Mouse (Mus musculus) MEL (cell line): Measurements from ENCODE around the gene Sppl3. TPM values are rescaled to one million over a fixed set of nuclear protein-coding genes. Genes with fewer than 3 reads are reported as not detected.

ENCODE experiments used
- DNase-seq: peaks from one replicate; pipeline ENCODE4 v3.0.0; 2011; ENCODE audit warnings: low read depth, low spot score
- H3K27ac ChIP-seq: 2 replicates; pipeline ENCODE4 v1.5.1; 2012; ENCODE audit warnings: low read depth, mild to moderate bottlenecking, control low read depth, low read length, moderate library complexity; ENCODE audit not compliant: control insufficient read depth
- H3K27me3 ChIP-seq, 2 experiments: fragments of 150-350 bp in 1 of 2; sonication (generic) in 1 of 2; 2 replicates each; pipeline ENCODE4 v1.6.1; 2012; ENCODE audit warnings: low read length in 2 of 2, mild to moderate bottlenecking in 2 of 2, improper control_type of control experiment in 1 of 2, moderate library complexity in 1 of 2; ENCODE audit not compliant: insufficient read depth in 2 of 2, control insufficient read depth in 1 of 2
- H3K36me3 ChIP-seq, 2 experiments: 2 replicates each; pipeline ENCODE4 v1.6.1; 2012 to 2014; ENCODE audit warnings: low read length in 2 of 2, improper control_type of control experiment in 1 of 2, inconsistent platforms in 1 of 2, mild to moderate bottlenecking in 1 of 2; ENCODE audit not compliant: insufficient read depth in 2 of 2, control insufficient read depth in 1 of 2
- H3K4me1 ChIP-seq, 2 experiments: fragments of 150-350 bp in 1 of 2; sonication (generic) in 1 of 2; 2 replicates each; pipeline ENCODE4 v1.6.1; 2012; ENCODE audit warnings: low read length in 2 of 2, improper control_type of control experiment in 1 of 2, mild to moderate bottlenecking in 1 of 2; ENCODE audit not compliant: insufficient read depth in 2 of 2, control insufficient read depth in 1 of 2
- H3K4me3 ChIP-seq, 2 experiments: fragments of 150-350 bp in 1 of 2; sonication (generic) in 1 of 2; 2 replicates each; pipeline ENCODE4 v1.5.1; 2012; ENCODE audit warnings: low read depth in 2 of 2, low read length in 2 of 2, mild to moderate bottlenecking in 2 of 2, moderate library complexity in 2 of 2, control low read depth in 1 of 2, improper control_type of control experiment in 1 of 2; ENCODE audit not compliant: control insufficient read depth in 1 of 2, insufficient read depth in 1 of 2
- H3K79me2 ChIP-seq: 2 replicates; pipeline ENCODE4 v1.6.1; 2012; ENCODE audit warnings: mild to moderate bottlenecking, low read length, moderate library complexity; ENCODE audit not compliant: control insufficient read depth, poor library complexity, insufficient read depth
- H3K9ac ChIP-seq: 2 replicates; pipeline ENCODE4 v1.6.1; 2012; ENCODE audit warnings: low read depth, mild to moderate bottlenecking, control low read depth, low read length, moderate library complexity; ENCODE audit not compliant: control insufficient read depth, poor library complexity, severe bottlenecking
- H3K9me3 ChIP-seq: fragments of 150-350 bp; sonication (generic); replicated peaks from 2 replicates; pipeline ENCODE4 v1.6.1; 2012; ENCODE audit warnings: mild to moderate bottlenecking, low read length, improper control_type of control experiment, moderate library complexity; ENCODE audit not compliant: insufficient read depth
- BHLHE40 ChIP-seq: IDR thresholded peaks from 2 replicates; pipeline ENCODE4 v1.6.1; 2012; ENCODE audit warnings: low read depth, mild to moderate bottlenecking, inconsistent platforms, low read length, improper control_type of control experiment, borderline replicate concordance
- E2F4 ChIP-seq: IDR thresholded peaks from 2 replicates; pipeline ENCODE4 v1.6.1; 2011; ENCODE audit warnings: low read depth, low read length, improper control_type of control experiment, borderline replicate concordance
- EP300 ChIP-seq, 2 experiments: IDR thresholded peaks; 2 replicates each; pipeline ENCODE4 v1.6.1; 2011; ENCODE audit warnings: improper control_type of control experiment in 2 of 2, low read length in 2 of 2, low read depth in 1 of 2, mild to moderate bottlenecking in 1 of 2
- ETS1 ChIP-seq: IDR thresholded peaks from 2 replicates; pipeline ENCODE4 v1.6.1; 2012; ENCODE audit warnings: low read depth, mild to moderate bottlenecking, inconsistent platforms, low read length, improper control_type of control experiment, moderate library complexity
- GATA1 ChIP-seq: IDR thresholded peaks from 2 replicates; pipeline ENCODE4 v1.6.1; 2011; ENCODE audit warnings: low read depth, low read length, improper control_type of control experiment
- JUND ChIP-seq: IDR thresholded peaks from 2 replicates; pipeline ENCODE4 v1.6.1; 2011; ENCODE audit warnings: low read depth, mild to moderate bottlenecking, improper control_type of control experiment, low read length
- MAFK ChIP-seq: IDR thresholded peaks from 2 replicates; pipeline ENCODE4 v1.6.1; 2011; ENCODE audit warnings: low read depth, mild to moderate bottlenecking, low read length, improper control_type of control experiment, borderline replicate concordance
- MAX ChIP-seq: IDR thresholded peaks from 2 replicates; pipeline ENCODE4 v1.6.1; 2011; ENCODE audit warnings: low read length, improper control_type of control experiment
- MYB ChIP-seq: IDR thresholded peaks from 2 replicates; pipeline ENCODE4 v1.6.1; 2011; ENCODE audit warnings: mild to moderate bottlenecking, low read depth, low read length, improper control_type of control experiment
- POLR2A ChIP-seq, 2 experiments: IDR thresholded peaks; 2 replicates each; pipeline ENCODE4 v1.6.1; 2011 to 2012; ENCODE audit warnings: low read length in 2 of 2, mild to moderate bottlenecking in 2 of 2, control low read depth in 1 of 2, improper control_type of control experiment in 1 of 2, low read depth in 1 of 2, moderate library complexity in 1 of 2; ENCODE audit not compliant: control insufficient read depth in 1 of 2, insufficient read depth in 1 of 2, poor library complexity in 1 of 2
- POLR2AphosphoS2 ChIP-seq: IDR thresholded peaks from 2 replicates; pipeline ENCODE4 v1.6.1; 2011; ENCODE audit warnings: low read length, improper control_type of control experiment
- RAD21 ChIP-seq: IDR thresholded peaks from 2 replicates; pipeline ENCODE4 v1.6.1; 2011; ENCODE audit warnings: mild to moderate bottlenecking, low read depth, low read length, improper control_type of control experiment
- RCOR1 ChIP-seq: IDR thresholded peaks from 2 replicates; pipeline ENCODE4 v1.6.1; 2012; ENCODE audit warnings: low read depth, mild to moderate bottlenecking, inconsistent platforms, low read length, improper control_type of control experiment
- SIN3A ChIP-seq: IDR thresholded peaks from 2 replicates; pipeline ENCODE4 v1.6.1; 2012; ENCODE audit warnings: low read length, improper control_type of control experiment, inconsistent platforms
- SMC3 ChIP-seq: IDR thresholded peaks from 2 replicates; pipeline ENCODE4 v1.6.1; 2011; ENCODE audit warnings: low read depth, low read length, improper control_type of control experiment
- TAL1 ChIP-seq: IDR thresholded peaks from 2 replicates; pipeline ENCODE4 v1.6.1; 2012; ENCODE audit warnings: mild to moderate bottlenecking, inconsistent platforms, low read length, moderate library complexity, mixed read lengths
- ZC3H11A ChIP-seq: IDR thresholded peaks from 2 replicates; pipeline ENCODE4 v1.6.1; 2012; ENCODE audit warnings: low read depth, mild to moderate bottlenecking, inconsistent platforms, low read length, improper control_type of control experiment
- ZMIZ1 ChIP-seq: IDR thresholded peaks from 2 replicates; pipeline ENCODE4 v1.6.1; 2012; ENCODE audit warnings: low read depth, mild to moderate bottlenecking, inconsistent platforms, low read length, improper control_type of control experiment, moderate library complexity
- polyA plus RNA-seq, 2 experiments: library from polyadenylated mRNA; stranded (reverse) in 1 of 2; unstranded in 1 of 2; fragments of >175 nt in 1 of 2; fragments of >200 nt in 1 of 2; gene quantifications; 2 replicates each; pipeline versions ENCODE4 v1.2.1 to v1.2.4; 2012; ENCODE audit warnings: low replicate concordance in 2 of 2, low read depth in 1 of 2; ENCODE audit not compliant: insufficient read length in 2 of 2, insufficient read depth in 1 of 2, missing spikeins in 1 of 2
- total RNA-seq: library from RNA; depleted of rRNA; stranded (reverse); fragments of 300-350 nt; gene quantifications from 2 replicates; pipeline ENCODE4 v1.2.3, GENCODE M21; 2012

Sppl3 gene
- total and polyA plus RNA-seq, 3 experiments, result 25.8 to 50.9 TPM; not detected in 1

DNA sequence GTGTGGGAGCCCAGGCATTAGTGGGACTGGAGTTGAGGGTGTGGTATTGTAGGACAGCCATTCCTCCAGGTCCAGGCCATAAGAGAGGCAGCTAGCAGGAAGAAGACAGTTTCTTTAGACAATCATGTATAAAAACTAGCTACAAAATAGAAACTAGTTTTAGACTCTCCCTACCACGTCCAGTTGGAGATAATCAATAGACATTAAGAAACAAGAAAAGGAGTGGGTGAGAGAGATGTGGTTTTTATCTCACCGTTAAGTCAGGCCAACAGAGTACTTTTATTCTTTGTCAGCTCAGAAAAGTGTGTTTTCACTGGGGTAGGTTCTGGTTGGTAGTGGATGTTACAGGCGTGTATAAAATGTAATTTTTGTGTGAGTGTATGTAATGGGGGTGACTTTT lies 50.0 kb downstream of the Sppl3 start (continued):
- TF ChIP-seq MAFK, result no peak

GRCm38 (mm10) chr5:115062566-115062965 lies 51.6 kb downstream of the Sppl3 start:
- Histone ChIP-seq H3K79me2 (peaks cover 34% of the 10 kb centered on the region), H3K4me1 (peaks cover 35 to 56% of the 10 kb centered on the region in 2 experiments), H3K9me3 (no peaks in the 10 kb centered on the region), H3K36me3 (peaks cover 0 to 62% of the 10 kb centered on the region in 2 experiments; a peak in 2 of 4 replicates), H3K4me3 (no peak overlapping the region), H3K27ac (peak overlapping the region; percentile 40), H3K9ac (no peak overlapping the region), H3K27me3 (no peaks in the 10 kb centered on the region)
- peak; percentile 76 for DNase-seq
- TF ChIP-seq BHLHE40, result no peak
- peak; percentile 50; the same call in 1 of the 2 replicates for TF ChIP-seq GATA1
- TF ChIP-seq SIN3A, result peak; percentile 38; the same call in 1 of the 2 replicates
- 0 out of 2 replicates have a peak, but pooled peaks have one; percentile 47 for TF ChIP-seq ETS1
- no peak for TF ChIP-seq ZC3H11A
- TF ChIP-seq EP300 (IDR thresholded peaks at IDR 0.05; ENCODE audit: low read depth in 1 of 2, low read length in 2 of 2), result peak; percentile 71 to 77
- TF ChIP-seq TAL1, result peak; percentile 78
- no peak for TF ChIP-seq MAX

GRCm38 (mm10) chr5:115063391-115063790 lies 52.5 kb downstream of the Sppl3 start:
- Histone ChIP-seq H3K79me2 (peaks cover 34% of the 10 kb centered on the region), H3K4me1 (peaks cover 35 to 58% of the 10 kb centered on the region in 2 experiments), H3K27me3 (no peaks in the 10 kb centered on the region), H3K36me3 (peaks cover 0 to 62% of the 10 kb centered on the region in 2 experiments; a peak in 2 of 4 replicates), H3K9ac (no peak overlapping the region), H3K4me3 (no peak overlapping the region), H3K9me3 (no peaks in the 10 kb centered on the region), H3K27ac (no peak overlapping the region; the same call in 1 of the 2 replicates)
- TF ChIP-seq POLR2A (IDR thresholded peaks at IDR 0.05; ENCODE audit: control insufficient read depth in 1 of 2, insufficient read depth in 1 of 2, low read depth in 1 of 2, low read length in 2 of 2, poor library complexity in 1 of 2), result no peak
- TF ChIP-seq JUND, result no peak
- no peak for TF ChIP-seq GATA1
- no peak for TF ChIP-seq RCOR1
- no peak for TF ChIP-seq MAX
- no peak for TF ChIP-seq E2F4
- TF ChIP-seq ZMIZ1, result no peak
- TF ChIP-seq MYB, result no peak
- no peak for TF ChIP-seq MAFK
- no peak for TF ChIP-seq SMC3
- no peak for TF ChIP-seq BHLHE40
- TF ChIP-seq POLR2AphosphoS2, result no peak
- TF ChIP-seq RAD21, result no peak
- TF ChIP-seq ZC3H11A, result no peak
- no peak for DNase-seq
